ENCODE assay signal across 12 mouse cellular contexts in the genomic region with DNA sequence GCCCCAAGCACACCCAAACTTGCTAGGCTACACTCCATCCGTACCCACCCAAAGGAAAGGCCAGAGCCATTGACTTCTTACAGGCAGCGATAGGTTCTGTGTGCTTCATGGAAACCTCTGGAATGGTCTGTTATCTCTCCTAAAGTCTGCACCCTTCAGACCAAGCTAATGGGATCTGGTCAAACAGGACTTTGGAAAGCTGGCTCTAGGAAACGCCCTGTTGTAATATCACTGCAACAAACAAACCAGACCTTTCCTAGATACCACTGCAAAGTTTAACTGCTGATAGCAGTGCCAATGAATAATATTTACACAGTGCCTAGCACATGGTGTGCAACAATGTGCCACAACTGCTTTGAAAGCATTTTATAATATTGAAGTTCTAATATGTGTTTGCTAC. TPM values are rescaled to one million over a fixed set of nuclear protein-coding genes. Genes with fewer than 3 reads are reported as not detected.
"Had no signal": no experiment of that assay in that cellular context is flagged by ENCODE, and none has a peak within 500 bp of the region (broad histone marks: within the 10 kb centered on the region; RNA-seq: fewer than 3 reads in every experiment).

No protein-coding gene starts in this region.

- H3K4me1 ChIP-seq: midbrain, embryonic 13.5 days had no signal

- H3K9ac ChIP-seq: hindbrain, embryonic 14.5 days; lung, embryonic 14.5 days; midbrain, embryonic 13.5 days had no signal

- DNase-seq: kidney, adult 18-20 months; kidney, postnatal 10 days; lung, embryonic 14.5 days; right cerebral cortex, postnatal 25 days; thymus, postnatal 25 days had no signal

- ATAC-seq: midbrain, embryonic 13.5 days had no signal

- H3K36me3 ChIP-seq: limb, embryonic 10.5 days; midbrain, embryonic 13.5 days had no signal

- H3K27me3 ChIP-seq: midbrain, embryonic 13.5 days had no signal

- H3K4me3 ChIP-seq: left cerebral cortex, adult 2 months; limb, embryonic 10.5 days; midbrain, embryonic 13.5 days had no signal

- H3K4me2 ChIP-seq: hindbrain, embryonic 14.5 days; lung, embryonic 14.5 days; midbrain, embryonic 13.5 days had no signal

- H3K27ac ChIP-seq: hindbrain, embryonic 14.5 days; left cerebral cortex, adult 2 months; limb, embryonic 10.5 days; midbrain, embryonic 13.5 days had no signal

- H3K9me3 ChIP-seq: limb, embryonic 10.5 days; midbrain, embryonic 13.5 days had no signal

RNA-seq across cellular contexts. Expression of gene Aldh3a1, which starts 28.7 kb away (rescaled TPM):
- total RNA-seq: megakaryocyte progenitor cell, adult 5-6 weeks had no signal
- polyA plus RNA-seq: hindbrain, embryonic 14.5 days; kidney, embryonic 14.5 days; limb, embryonic 10.5 days; lung, embryonic 14.5 days; midbrain, embryonic 13.5 days; neural tube, embryonic 14.5 days had no signal
